Mouse (Mus musculus): ENCODE data around the gene Kif26b. TPM values are rescaled to one million over a fixed set of nuclear protein-coding genes. Genes with fewer than 3 reads are reported as not detected.

Gene Kif26b
- total and polyA plus RNA-seq, 2 experiments from 2014 or later, result 3.4 to 33.7 TPM

DNA sequence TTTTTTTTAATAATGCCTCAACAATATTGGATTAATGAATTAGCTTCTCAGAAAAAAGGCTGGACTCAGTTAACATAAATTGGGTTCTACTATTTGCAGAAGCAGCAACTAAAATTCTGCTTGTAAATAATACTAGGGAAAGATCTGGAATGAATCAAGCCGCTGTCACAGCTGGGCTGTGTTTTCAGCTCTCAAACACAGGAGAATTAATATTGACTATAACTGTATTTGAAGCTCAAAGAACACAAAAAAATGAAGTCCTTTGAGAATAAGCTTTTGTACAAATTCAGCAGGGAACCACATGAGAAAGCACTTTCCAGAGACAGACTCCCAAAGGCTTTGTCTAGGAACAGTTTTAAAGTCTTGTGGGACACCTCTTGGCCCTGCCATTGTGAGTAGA is 134.6 kb downstream of the Kif26b start:
- no peak for DNase-seq
- Histone ChIP-seq H3K36me3 (ENCODE audit: insufficient read depth) (no peaks in the 10 kb centered on the region), H3K4me1 (ENCODE audit: insufficient read depth) (no peaks in the 10 kb centered on the region), H3K9me3 (ENCODE audit: low read length) (no peaks in the 10 kb centered on the region), H3K27ac (ENCODE audit: low read depth, low read length) (no peak overlapping the region), H3K9ac (no peak overlapping the region), H3K4me3 (ENCODE audit: low read depth, low read length) (no peak overlapping the region), H3K4me2 (ENCODE audit: low read depth) (no peak overlapping the region), H3K27me3 (ENCODE audit: insufficient read depth, low read length) (no peaks in the 10 kb centered on the region)
- TF ChIP-seq CTCF (IDR thresholded peaks at IDR 0.05; ENCODE audit: low read depth), result no peak
- 67% methylated on average over 1 of the region's 1 CpGs for WGBS
- no peak for ATAC-seq

DNA sequence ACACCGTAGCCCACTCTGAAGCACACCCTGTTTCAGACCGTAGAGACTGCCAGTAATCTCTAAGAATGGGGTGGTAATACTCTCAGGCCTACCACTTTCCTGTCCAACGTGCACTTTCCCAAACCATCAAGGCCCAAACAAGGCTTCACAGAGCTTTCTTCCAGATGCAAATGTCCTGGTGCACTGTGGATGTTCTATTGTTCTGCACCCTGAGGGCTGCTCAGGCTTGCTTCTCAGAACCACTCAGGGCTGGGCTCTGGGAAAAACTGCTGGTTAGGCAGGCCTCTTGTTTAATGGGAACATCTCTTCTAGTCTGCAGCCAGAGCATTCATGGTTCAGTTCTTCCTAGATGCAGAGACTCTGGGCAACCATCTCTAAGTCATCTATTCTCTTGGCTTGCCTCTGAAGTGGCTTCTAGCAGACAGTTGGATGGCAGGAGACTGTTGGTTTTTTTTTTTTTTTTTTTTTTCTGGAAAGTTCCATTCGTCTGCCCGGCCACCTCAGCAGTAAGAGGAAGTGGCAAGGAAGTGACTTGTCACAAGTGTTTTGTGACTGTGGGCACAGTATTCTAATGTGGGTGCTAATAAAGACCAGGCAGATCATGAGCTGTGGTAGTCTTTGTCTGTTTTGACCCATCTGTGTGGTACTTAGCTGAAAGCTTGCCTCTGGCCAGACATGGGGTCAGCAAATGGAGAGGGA is 135.5 kb downstream of the Kif26b start:
- no peaks in the 10 kb centered on the region for H3K9me3 ChIP-seq (ENCODE audit: low read length)
- no peak overlapping the region for H3K27ac ChIP-seq (ENCODE audit: low read depth, low read length)
- 73% methylated on average over 5 of the region's 5 CpGs for WGBS
- ATAC-seq (no peak), DNase-seq (no peak)
- H3K4me1 ChIP-seq (ENCODE audit: insufficient read depth), result no peaks in the 10 kb centered on the region
- H3K9ac ChIP-seq, result no peak overlapping the region
- no peaks in the 10 kb centered on the region for H3K36me3 ChIP-seq (ENCODE audit: insufficient read depth)
- H3K4me2 ChIP-seq (ENCODE audit: low read depth), result no peak overlapping the region
- H3K27me3 ChIP-seq (ENCODE audit: insufficient read depth, low read length), result no peaks in the 10 kb centered on the region
- H3K4me3 ChIP-seq (ENCODE audit: low read depth, low read length), result no peak overlapping the region
- no peak for TF ChIP-seq CTCF (IDR thresholded peaks at IDR 0.05; ENCODE audit: low read depth)

DNA sequence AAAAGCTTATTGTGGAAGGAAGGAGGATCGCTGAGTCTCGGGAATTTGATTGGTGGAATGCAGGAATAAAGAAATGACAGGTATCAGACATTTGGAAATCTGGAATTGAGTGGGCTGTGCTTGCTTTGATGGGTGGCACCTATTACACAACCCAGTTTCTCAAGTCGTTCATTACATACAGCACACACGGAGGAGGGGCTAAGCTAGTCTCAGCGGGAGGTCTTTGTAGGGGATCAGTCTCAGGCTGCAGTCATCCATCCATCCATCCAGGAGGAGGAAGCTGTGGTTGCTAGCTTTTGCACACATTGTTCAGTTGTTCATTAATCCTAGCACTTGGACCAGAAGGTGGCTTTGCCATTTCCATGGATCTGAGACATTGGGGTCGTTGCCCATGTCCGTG is 137.6 kb downstream of the Kif26b start:
- no peaks in the 10 kb centered on the region for H3K4me1 ChIP-seq (ENCODE audit: insufficient read depth)
- no peak overlapping the region for H3K4me3 ChIP-seq (ENCODE audit: low read depth, low read length)
- 71% methylated on average over 7 of the region's 7 CpGs for WGBS
- H3K9me3 ChIP-seq (ENCODE audit: low read length), result no peaks in the 10 kb centered on the region
- H3K27ac ChIP-seq (ENCODE audit: low read depth, low read length), result no peak overlapping the region
- H3K4me2 ChIP-seq (ENCODE audit: low read depth), result no peak overlapping the region
- no peak for ATAC-seq
- no peak for TF ChIP-seq CTCF (IDR thresholded peaks at IDR 0.05; ENCODE audit: low read depth)
- DNase-seq, result no peak
- H3K36me3 ChIP-seq (ENCODE audit: insufficient read depth), result no peaks in the 10 kb centered on the region
- H3K27me3 ChIP-seq (ENCODE audit: insufficient read depth, low read length), result no peaks in the 10 kb centered on the region
- no peak overlapping the region for H3K9ac ChIP-seq

DNA sequence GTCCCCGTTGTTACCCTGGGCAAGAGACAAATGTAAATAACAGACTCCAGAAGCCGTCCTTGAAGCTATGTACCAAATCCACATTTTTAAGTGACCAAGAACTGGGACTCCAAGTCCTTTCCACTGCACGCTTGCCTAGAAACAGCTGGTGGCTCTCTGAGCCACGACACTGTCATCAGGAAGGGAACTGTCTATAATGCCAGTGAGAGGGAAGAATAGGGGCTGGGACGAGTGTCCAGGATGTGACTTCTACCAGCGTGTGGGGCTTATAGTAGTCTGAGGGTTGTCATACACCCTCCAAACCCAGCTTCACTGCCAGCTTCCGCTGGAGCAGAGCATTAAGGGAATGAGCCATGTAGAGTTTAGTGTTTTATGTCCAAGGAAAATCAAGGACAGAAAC is 138.9 kb downstream of the Kif26b start:
- Histone ChIP-seq H3K36me3 (ENCODE audit: insufficient read depth) (no peaks in the 10 kb centered on the region), H3K9me3 (ENCODE audit: low read length) (no peaks in the 10 kb centered on the region), H3K9ac (no peak overlapping the region), H3K4me3 (ENCODE audit: low read depth, low read length) (no peak overlapping the region), H3K27me3 (ENCODE audit: insufficient read depth, low read length) (no peaks in the 10 kb centered on the region), H3K4me2 (ENCODE audit: low read depth) (no peak overlapping the region), H3K27ac (ENCODE audit: low read depth, low read length) (no peak overlapping the region), H3K4me1 (ENCODE audit: insufficient read depth) (no peaks in the 10 kb centered on the region)
- DNase-seq, result no peak
- WGBS, result 88% methylated on average over 7 of the region's 7 CpGs
- no peak for ATAC-seq
- TF ChIP-seq CTCF (IDR thresholded peaks at IDR 0.05; ENCODE audit: low read depth), result no peak

DNA sequence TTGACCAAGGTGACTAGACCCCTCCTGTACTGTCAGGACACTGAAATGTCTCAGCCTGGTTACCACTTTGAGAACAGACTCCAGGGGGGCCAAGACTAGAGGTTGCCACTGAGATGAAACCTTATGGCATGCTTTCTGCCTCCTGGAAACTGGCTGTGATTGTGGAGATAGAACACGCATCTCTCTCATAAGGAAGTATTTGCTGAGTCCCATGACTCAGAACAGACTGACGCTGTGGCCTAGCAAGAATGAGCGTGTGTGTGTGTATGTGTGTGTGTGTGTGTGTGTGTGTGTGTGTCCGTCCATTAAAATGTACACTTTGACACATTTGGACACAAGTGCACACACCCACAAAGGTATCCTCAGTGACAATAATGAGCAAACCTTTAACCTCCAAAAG is 140.0 kb downstream of the Kif26b start:
- Histone ChIP-seq H3K36me3 (ENCODE audit: insufficient read depth) (no peaks in the 10 kb centered on the region), H3K4me2 (ENCODE audit: low read depth) (no peak overlapping the region), H3K9me3 (ENCODE audit: low read length) (no peaks in the 10 kb centered on the region), H3K27ac (ENCODE audit: low read depth, low read length) (no peak overlapping the region), H3K4me3 (ENCODE audit: low read depth, low read length) (no peak overlapping the region), H3K4me1 (ENCODE audit: insufficient read depth) (no peaks in the 10 kb centered on the region), H3K27me3 (ENCODE audit: insufficient read depth, low read length) (no peaks in the 10 kb centered on the region), H3K9ac (no peak overlapping the region)
- TF ChIP-seq CTCF (IDR thresholded peaks at IDR 0.05; ENCODE audit: low read depth), result no peak
- WGBS, result 96% methylated on average over 4 of the region's 4 CpGs
- ATAC-seq, result no peak
- DNase-seq, result no peak

DNA sequence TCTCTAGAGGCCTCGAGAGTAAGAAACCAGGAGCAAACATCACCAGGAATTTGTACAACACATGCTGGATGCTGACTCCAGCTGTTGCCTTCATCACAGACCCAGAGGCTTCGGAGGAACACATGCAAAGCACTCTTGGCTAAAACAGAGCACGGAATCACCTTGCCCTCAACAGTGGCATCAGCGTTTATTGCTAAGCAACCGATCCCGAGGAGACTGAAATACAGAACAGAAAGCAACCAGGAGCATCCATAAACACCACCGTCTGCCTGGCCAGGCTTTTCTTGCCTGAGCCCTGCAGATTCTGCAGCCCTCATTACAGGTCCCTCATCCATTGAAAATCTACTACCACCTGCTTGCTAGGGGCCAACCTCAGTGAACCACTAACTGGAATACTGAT is 144.1 kb downstream of the Kif26b start:
- H3K9me3 ChIP-seq (ENCODE audit: low read length), result no peaks in the 10 kb centered on the region
- H3K4me3 ChIP-seq (ENCODE audit: low read depth, low read length), result no peak overlapping the region
- H3K4me1 ChIP-seq (ENCODE audit: insufficient read depth), result no peaks in the 10 kb centered on the region
- H3K27ac ChIP-seq (ENCODE audit: low read depth, low read length), result no peak overlapping the region
- TF ChIP-seq CTCF (IDR thresholded peaks at IDR 0.05; ENCODE audit: low read depth), result no peak
- H3K4me2 ChIP-seq (ENCODE audit: low read depth), result no peak overlapping the region
- DNase-seq (no peak), ATAC-seq (peak; percentile 42; the same call in 1 of the 2 replicates)
- H3K9ac ChIP-seq, result no peak overlapping the region
- no peaks in the 10 kb centered on the region for H3K27me3 ChIP-seq (ENCODE audit: insufficient read depth, low read length)
- no peaks in the 10 kb centered on the region for H3K36me3 ChIP-seq (ENCODE audit: insufficient read depth)
- 53% methylated on average over 7 of the region's 7 CpGs for WGBS

DNA sequence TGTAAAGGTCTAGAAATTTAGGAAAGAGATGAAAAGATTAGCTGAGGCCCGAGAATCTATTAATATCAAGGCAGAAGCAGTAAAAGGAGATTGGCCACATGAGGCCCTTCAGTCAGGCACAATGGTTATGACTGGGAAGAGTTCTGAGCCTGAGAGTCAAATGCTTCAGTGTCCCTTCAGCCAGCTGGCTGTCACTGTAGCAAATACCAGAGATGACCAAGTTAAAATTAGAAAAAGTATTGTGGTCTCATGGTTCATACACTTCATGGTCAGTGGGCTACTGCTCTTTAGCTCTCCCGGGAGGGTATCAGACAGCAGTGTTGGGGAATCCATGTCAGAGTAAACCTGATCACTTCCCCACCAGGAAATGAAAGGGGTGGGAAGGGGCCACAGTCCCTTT is 144.6 kb downstream of the Kif26b start:
- H3K4me2 ChIP-seq (ENCODE audit: low read depth), result no peak overlapping the region
- H3K36me3 ChIP-seq (ENCODE audit: insufficient read depth), result no peaks in the 10 kb centered on the region
- no peaks in the 10 kb centered on the region for H3K27me3 ChIP-seq (ENCODE audit: insufficient read depth, low read length)
- DNase-seq (no peak), ATAC-seq (no peak)
- no peak for TF ChIP-seq CTCF (IDR thresholded peaks at IDR 0.05; ENCODE audit: low read depth)
- H3K27ac ChIP-seq (ENCODE audit: low read depth, low read length), result no peak overlapping the region
- no peak overlapping the region for H3K4me3 ChIP-seq (ENCODE audit: low read depth, low read length)
- no peaks in the 10 kb centered on the region for H3K9me3 ChIP-seq (ENCODE audit: low read length)
- no peaks in the 10 kb centered on the region for H3K4me1 ChIP-seq (ENCODE audit: insufficient read depth)
- 84% methylated on average over 2 of the region's 2 CpGs for WGBS
- H3K9ac ChIP-seq, result no peak overlapping the region
